Mouse (Mus musculus): ENCODE measurements around the gene 1700030J22Rik. TPM values are rescaled to one million over a fixed set of nuclear protein-coding genes. Genes with fewer than 3 reads are reported as not detected.

Gene 1700030J22Rik
- total RNA-seq (2014; fragmentation: Nextera tagmentation) = not detected in 2 replicates
- total RNA-seq (2017) = 0.82 TPM in 1 of 2 replicates, not detected in the other

DNA sequence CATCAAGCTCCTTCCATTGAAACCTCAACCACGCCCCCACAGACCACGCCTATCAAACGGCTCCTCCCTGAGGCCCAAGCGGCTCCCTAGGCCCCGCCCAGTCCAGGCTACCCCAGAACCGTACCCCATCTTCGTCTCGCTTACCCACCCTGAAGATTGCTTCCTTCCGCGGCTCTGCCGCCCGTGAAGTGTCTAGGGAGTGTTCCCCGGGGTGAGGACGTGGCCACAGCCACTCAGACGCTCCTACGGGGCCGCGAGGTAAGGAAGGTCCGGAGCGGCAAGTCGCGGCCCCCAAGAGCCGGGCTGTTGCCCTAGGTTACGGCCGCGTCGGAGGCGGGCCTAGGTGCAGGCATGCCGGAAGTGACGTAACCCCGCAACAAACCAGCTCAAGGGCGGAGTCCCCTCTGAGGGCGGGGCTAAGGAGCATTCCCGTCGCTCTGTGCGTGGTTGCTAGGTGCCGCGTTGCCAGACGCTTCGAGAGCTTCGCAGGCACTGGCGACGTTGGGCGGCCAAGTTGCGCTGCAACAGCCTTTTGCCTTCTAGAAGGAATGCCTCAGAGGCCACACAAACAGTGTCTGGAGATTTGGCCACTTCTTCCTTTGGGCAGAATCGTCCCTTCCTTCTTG, at the start of gene 1700030J22Rik:
1700030J22Rik (minus strand) TSS at position 329 of the 626 bp plus-strand sequence.
- ATAC-seq (replicated peaks; ENCODE audit: poor library complexity, severe bottlenecking) = peak; percentile 84

- ATAC-seq (replicated peaks; ENCODE audit: poor library complexity, severe bottlenecking) = no peak
Observed at GRCm38 (mm10) chr8:117027601-117028000, 48.8 kb upstream of the 1700030J22Rik start.

DNA sequence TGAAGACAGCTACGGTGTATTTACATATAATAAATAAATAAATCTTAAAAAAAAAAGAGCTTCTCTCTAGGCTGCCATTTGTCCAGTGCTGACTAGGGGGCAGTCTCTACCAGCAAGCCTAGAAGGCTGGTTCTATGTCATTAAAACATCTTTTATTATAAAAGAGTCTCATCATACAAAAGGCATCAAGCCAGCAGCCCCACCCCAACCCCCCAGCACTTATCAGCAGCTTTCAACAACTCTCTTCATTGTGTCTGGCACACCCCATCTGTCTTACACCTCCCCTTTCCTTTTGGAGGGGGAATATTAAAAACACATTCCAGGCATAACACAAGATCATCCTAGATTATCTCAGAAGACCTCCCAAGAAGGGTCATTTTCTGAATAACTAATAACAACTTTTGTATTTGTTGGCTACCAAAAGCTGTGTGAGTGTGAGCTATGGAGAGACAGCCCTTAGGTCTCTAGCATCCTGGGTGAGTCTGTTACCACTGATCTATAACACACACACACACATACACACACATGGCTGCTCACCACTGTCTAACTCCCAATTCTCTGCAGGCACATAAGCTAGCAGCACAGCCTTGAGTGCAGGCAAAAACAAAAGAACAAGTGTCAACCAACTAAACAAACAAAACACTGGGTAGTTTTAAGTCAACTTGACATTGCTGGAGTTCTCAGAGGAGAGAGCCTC, 43.7 kb upstream of the 1700030J22Rik start:
- no peak for ATAC-seq (replicated peaks; ENCODE audit: poor library complexity, severe bottlenecking)

- no peak for ATAC-seq (replicated peaks; ENCODE audit: poor library complexity, severe bottlenecking)
Observed at GRCm38 (mm10) chr8:117019323-117020275, 40.8 kb upstream of the 1700030J22Rik start.

- ATAC-seq (replicated peaks; ENCODE audit: poor library complexity, severe bottlenecking) = no peak
Observed at GRCm38 (mm10) chr8:117017896-117018295, 39.1 kb upstream of the 1700030J22Rik start.

DNA sequence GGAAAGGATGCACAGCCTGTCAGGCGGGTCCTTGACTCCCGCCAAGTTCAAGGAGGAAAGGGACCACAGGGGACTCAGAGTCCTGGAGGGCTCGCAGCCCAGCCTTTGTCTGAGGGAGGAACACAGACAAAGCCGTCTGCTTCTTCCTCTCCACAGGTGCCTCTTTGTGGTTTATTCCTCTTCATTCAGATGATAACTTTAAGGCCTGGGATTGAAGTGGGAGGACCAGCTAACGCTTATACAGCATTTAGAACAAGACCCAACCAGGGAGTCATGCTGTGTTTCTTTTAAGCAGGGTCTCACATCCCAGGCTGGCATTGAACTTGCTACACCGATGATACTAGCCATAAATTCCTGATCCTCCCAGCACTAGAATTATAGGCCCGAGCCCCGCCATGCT, 38.2 kb upstream of the 1700030J22Rik start:
- ATAC-seq (replicated peaks; ENCODE audit: poor library complexity, severe bottlenecking) = no peak

DNA sequence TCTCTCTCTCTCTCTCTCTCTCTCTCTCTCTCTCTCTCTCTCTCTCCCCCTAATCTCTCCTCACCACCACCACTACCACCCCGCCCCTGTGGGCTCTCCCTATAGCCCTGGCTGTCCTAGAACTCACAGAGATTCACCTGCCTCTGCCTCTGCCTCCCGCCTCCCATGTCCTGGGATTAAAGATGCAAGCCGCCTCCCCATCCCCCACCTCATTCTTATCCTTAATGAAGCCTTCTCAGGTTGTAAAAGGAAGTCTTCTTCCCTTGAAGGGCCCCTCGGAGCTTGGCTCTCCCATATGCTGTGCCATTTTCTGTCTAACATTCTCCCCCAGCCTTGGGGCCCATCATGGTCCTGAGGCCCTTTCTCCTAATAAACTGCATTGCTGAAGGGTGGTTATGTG, 36.9 kb upstream of the 1700030J22Rik start:
- ATAC-seq (replicated peaks; ENCODE audit: poor library complexity, severe bottlenecking) = no peak

DNA sequence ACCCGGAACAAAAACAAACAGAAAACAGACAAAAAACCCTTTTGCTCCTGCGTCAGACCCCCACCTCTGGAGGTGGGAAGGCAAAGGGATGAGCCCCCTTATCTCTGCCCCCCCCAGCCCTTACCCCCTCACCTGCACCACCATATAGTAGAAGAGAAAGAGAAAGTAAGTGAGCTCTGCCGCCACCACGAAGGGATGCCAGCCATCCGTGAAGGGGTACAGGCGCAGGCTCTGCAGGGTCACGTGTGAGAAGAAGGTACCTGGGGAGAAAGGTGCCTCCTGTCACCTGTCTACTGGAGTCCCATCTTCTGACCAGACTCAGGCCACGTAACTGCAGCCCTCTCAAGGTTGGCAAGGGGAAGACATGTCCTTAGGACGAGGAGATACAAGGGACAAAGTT, 32.6 kb upstream of the 1700030J22Rik start:
- ATAC-seq (replicated peaks; ENCODE audit: poor library complexity, severe bottlenecking) = no peak

DNA sequence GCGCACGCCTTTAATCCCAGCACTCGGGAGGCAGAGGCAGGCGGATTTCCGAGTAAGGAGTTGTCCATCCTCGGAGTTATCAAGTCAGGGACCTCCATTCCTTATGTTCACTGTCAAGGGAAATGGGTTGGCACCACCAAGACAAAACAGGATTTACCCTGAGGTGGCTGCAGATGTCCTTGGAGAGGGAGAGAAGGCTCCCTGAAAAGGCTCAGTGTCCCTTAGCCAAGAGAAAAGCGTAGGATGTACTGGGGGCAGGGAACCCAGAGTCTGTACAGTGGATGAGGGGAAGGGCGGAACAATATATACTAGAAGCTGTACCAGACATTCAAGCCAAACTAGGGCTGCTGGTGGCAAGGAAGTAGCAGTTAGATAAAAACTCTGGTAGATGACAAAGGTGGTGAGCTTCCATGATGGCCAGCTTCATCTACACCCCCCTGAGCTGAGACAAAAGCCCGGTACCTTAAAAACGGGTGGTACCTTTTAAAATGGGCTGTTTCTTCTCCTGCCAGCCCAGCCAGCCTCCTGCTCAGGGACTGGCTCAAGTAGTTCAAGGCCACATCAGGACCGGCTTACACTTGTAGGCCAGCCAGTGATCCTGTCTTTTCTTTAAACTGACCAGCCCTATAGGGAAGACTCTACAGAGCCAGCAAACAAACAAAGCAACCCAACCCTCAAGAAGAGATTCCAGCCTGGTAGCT, 15.4 kb upstream of the 1700030J22Rik start:
- ATAC-seq (replicated peaks; ENCODE audit: poor library complexity, severe bottlenecking) = no peak

DNA sequence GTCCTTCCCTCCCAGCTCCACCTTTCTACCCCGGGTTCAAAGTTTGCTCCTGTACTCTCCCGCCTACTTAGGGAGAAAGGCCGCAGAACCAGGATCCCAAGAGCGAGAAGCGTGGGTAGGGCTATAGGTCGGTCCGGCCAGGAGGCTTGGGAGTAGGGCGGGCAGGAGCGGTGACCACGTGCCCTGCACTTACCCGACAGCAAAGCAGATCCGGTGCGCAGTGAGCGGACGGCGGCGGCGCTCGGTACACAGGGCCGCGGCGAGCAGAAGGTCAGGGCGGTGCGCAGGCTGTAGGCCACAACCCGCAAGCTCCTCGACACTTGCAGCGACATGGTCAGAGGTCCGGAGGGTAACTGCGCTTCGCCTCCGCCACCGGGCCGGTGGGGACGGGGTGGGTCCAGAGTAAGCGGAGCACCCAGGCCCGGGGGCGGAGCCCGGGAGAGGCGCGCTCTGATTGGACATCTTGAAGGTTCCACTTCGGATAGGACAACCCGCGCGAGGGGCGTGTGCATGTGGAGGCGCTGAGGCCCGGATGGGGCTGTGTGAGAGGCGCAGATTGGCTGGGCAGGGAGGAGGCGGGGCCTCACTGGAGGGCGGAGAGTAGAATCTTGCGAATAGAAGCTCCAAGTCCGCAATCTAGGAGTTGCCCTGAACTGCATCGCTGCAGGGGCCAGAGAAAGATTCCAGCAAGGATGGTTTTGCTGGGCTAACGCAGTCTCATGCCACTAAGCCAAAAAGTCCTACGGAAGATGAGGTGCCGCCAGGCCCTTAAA, 14.5 kb upstream of the 1700030J22Rik start, which contains the start of gene Gcsh:
Gcsh (minus strand) TSS at position 443 of the 773 bp plus-strand sequence.
- peak; percentile 95 for ATAC-seq (replicated peaks; ENCODE audit: poor library complexity, severe bottlenecking)

- ATAC-seq (replicated peaks; ENCODE audit: poor library complexity, severe bottlenecking) = no peak
Observed at GRCm38 (mm10) chr8:116992176-116992971, 13.6 kb upstream of the 1700030J22Rik start.

DNA sequence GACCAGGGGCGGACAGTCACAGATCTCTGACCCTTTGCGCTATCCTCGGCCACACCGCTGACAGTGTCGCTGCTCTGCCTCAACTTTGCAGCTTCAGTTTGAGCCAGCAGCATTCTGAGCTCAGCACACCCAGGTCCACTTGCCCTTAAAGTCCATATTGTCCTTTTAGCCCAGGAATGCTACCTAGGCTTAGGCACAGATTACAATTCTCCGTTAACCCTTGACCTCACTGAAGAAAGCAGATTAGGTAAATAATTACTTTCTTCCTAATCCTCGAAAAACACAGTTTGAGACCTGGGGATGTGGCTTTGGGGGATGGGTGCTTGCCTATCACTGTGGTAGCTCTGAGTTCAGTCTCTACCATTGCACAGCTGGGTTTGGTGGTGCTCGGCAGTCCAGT, 12.5 kb upstream of the 1700030J22Rik start:
- ATAC-seq (replicated peaks; ENCODE audit: poor library complexity, severe bottlenecking) = no peak

DNA sequence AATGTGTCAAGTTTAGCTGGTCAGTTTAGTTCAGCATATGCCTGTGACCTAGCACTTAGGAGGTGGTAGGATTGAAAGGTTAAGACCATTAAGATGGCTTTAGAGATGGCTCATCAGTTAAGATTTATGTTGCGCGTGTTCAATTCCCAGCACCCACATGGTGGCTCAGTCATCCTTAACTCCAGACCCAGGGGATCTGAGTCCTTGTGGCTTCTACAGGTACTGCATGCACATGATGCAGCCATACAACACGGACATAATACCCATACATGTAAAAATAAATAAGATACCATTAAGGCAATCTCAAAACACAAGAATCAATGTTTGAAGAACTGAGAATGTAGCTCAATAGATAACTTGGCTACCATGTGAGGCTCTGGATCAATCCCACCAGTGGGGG, 11.1 kb upstream of the 1700030J22Rik start:
- ATAC-seq (replicated peaks; ENCODE audit: poor library complexity, severe bottlenecking) = no peak

GRCm38 (mm10) chr8:116980117-116980516, 1.4 kb upstream of the 1700030J22Rik start:
- peak; percentile 41 for ATAC-seq (replicated peaks; ENCODE audit: poor library complexity, severe bottlenecking)

GRCm38 (mm10) chr8:116978052-116978451, 707 bp downstream of the 1700030J22Rik start:
- 0 out of 2 replicates have a peak, but pooled peaks have one; percentile 0 for ATAC-seq (replicated peaks; ENCODE audit: poor library complexity, severe bottlenecking)

DNA sequence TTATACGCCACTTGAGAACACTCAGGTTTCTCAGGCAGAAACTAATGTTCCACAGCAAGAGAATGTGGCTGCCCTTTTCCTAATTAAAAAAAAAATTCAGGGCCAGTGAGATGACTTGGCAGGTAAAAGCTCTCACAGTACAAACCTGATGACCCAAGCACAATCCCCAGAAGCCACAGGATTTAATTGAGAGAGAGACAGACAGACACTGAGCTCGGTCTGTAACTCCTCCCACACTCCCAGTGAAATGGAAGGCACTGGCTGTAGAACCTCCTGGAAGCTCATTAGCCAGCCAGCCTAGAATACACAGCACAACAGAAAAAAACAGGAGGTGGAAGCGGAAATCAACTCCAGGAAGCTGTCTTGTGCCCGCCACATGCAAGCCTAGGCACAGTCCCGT, 3.2 kb downstream of the 1700030J22Rik start:
- no peak for ATAC-seq (replicated peaks; ENCODE audit: poor library complexity, severe bottlenecking)

- ATAC-seq (replicated peaks; ENCODE audit: poor library complexity, severe bottlenecking) = peak; percentile 21
Observed at GRCm38 (mm10) chr8:116975066-116975465, 3.7 kb downstream of the 1700030J22Rik start.

- no peak for ATAC-seq (replicated peaks; ENCODE audit: poor library complexity, severe bottlenecking)
Observed at GRCm38 (mm10) chr8:116969531-116969930, 9.2 kb downstream of the 1700030J22Rik start.

All from granulocyte monocyte progenitor cell, adult 5-6 weeks (primary cell).